Mouse (Mus musculus) forebrain, embryonic 16.5 days (tissue): Measurements from ENCODE around the gene Gapdh. TPM values are rescaled to one million over a fixed set of nuclear protein-coding genes. Genes with fewer than 3 reads are reported as not detected.

Experiments
- ATAC-seq: fragments of 200-750 bp; cut with Nextera tagmentation; 2 replicates; pipeline ENCODE4 v1.8.0; 2017; ENCODE audit warnings: mild to moderate bottlenecking, moderate library complexity
- H3K27ac ChIP-seq: fragments of 300-500 bp; sonication (generic); 2 replicates; pipeline ENCODE4 v1.5.1; 2014; ENCODE audit warnings: low read length, control low read depth
- H3K27me3 ChIP-seq: fragments of 300-500 bp; sonication (generic); replicated peaks from 2 replicates; pipeline ENCODE4 v1.6.1; 2014; ENCODE audit warnings: low read length; ENCODE audit not compliant: control insufficient read depth, insufficient read depth
- H3K36me3 ChIP-seq: fragments of 300-500 bp; sonication (generic); 2 replicates; pipeline ENCODE4 v1.6.1; 2014; ENCODE audit not compliant: control insufficient read depth, insufficient read depth
- H3K4me1 ChIP-seq: fragments of 300-500 bp; sonication (generic); replicated peaks from 2 replicates; pipeline ENCODE4 v1.6.1; 2014; ENCODE audit warnings: low read length; ENCODE audit not compliant: control insufficient read depth, insufficient read depth
- H3K4me2 ChIP-seq: fragments of 300-500 bp; sonication (generic); 2 replicates; pipeline ENCODE4 v1.6.1; 2014; ENCODE audit warnings: mild to moderate bottlenecking, low read length, control low read depth
- H3K4me3 ChIP-seq: fragments of 300-500 bp; sonication (generic); replicated peaks from 2 replicates; pipeline ENCODE4 v1.5.1; 2014; ENCODE audit warnings: mild to moderate bottlenecking, low read length, control low read depth
- H3K9ac ChIP-seq: fragments of 300-500 bp; sonication (generic); replicated peaks from 2 replicates; pipeline ENCODE4 v1.6.1; 2014; ENCODE audit warnings: low read depth, low read length, control low read depth
- H3K9me3 ChIP-seq: fragments of 300-500 bp; sonication (generic); 2 replicates; pipeline ENCODE4 v1.6.1; 2016; ENCODE audit warnings: low read length; ENCODE audit not compliant: control insufficient read depth
- WGBS: fragments of 180-500 bp; shearing (Covaris S2); extraction: QIAGEN DNeasy Blood & Tissue Kit; methylation state at CpG from one replicate; pipeline ENCODE4 v1.1.7; 2014; 5-methylcytosine and 5-hydroxymethylcytosine counted together
- polyA plus RNA-seq: library from polyadenylated mRNA; unstranded; fragments of >200 nt; fragmentation: Nextera tagmentation; extraction: Ambion mirVana; gene quantifications from 2 replicates; pipeline ENCODE4 v1.2.1, GENCODE M21; 2015

Gene Gapdh
- polyA plus RNA-seq, 1 experiment from 2014 or later: 1,346 TPM

- Histone ChIP-seq H3K9ac (no peak overlapping the region), H3K36me3 (peaks cover 79% of the 10 kb centered on the region), H3K27ac (no peak overlapping the region), H3K4me3 (no peak overlapping the region), H3K27me3 (no peaks in the 10 kb centered on the region), H3K4me2 (no peak overlapping the region), H3K4me1 (no peaks in the 10 kb centered on the region), H3K9me3 (no peaks in the 10 kb centered on the region)
- WGBS: 96% methylated on average over 7 of the region's 7 CpGs
- no peak for ATAC-seq
Measured at GRCm38 (mm10) chr6:125173256-125173655, 7.0 kb upstream of the Gapdh start.

DNA sequence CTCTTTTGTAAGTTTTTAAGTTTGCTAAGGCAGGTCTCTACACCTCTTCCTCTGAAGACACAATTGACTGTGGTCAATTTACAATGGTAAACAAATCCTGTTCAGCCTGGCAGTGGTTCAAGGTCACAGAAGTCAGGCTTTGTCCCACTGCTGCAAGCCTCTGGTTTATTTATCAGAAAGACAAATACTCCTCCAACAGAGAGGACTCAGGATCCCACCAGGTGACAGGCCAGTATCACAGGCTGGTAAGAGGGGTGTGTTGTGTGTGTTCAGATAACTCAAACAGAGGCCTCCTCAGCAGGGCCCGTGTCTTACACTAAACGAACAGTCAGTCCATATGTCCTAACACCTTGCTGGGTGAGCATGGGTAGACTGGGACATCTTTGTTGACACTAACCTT, 6.2 kb upstream of the Gapdh start:
- ATAC-seq: no peak
- Histone ChIP-seq H3K27me3 (no peaks in the 10 kb centered on the region), H3K36me3 (peaks cover 71% of the 10 kb centered on the region), H3K9ac (no peak overlapping the region), H3K4me1 (peaks cover under 1% of the 10 kb centered on the region), H3K4me2 (no peak overlapping the region), H3K4me3 (no peak overlapping the region), H3K9me3 (no peaks in the 10 kb centered on the region), H3K27ac (no peak overlapping the region)
- 98% methylated on average over 2 of the region's 2 CpGs for WGBS

DNA sequence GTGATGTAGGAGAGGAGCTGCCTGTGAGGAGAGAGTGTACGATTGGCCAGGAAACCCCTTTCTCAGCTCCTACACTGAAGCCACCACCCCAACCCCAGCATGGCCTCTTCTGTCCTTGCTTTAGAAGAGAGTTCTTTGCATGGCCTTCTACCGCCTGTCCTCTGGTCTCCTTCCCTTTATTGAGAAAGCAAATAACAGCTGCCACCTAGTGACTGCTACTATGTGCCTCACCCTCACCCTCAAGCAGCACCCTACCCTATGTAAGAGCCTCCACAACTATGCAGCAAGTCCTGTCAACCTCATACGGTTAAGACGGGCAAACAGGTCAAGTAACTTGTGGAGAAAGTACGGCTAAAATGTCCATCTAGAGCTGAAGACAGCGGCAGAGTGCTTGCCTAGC, 3.9 kb upstream of the Gapdh start:
- Histone ChIP-seq H3K4me3 (no peak overlapping the region), H3K36me3 (peaks cover 54% of the 10 kb centered on the region), H3K4me1 (peaks cover 13% of the 10 kb centered on the region), H3K27me3 (no peaks in the 10 kb centered on the region), H3K9ac (no peak overlapping the region), H3K9me3 (no peaks in the 10 kb centered on the region), H3K4me2 (no peak overlapping the region), H3K27ac (no peak overlapping the region)
- ATAC-seq: no peak
- 89% methylated on average over 6 of the region's 6 CpGs for WGBS

DNA sequence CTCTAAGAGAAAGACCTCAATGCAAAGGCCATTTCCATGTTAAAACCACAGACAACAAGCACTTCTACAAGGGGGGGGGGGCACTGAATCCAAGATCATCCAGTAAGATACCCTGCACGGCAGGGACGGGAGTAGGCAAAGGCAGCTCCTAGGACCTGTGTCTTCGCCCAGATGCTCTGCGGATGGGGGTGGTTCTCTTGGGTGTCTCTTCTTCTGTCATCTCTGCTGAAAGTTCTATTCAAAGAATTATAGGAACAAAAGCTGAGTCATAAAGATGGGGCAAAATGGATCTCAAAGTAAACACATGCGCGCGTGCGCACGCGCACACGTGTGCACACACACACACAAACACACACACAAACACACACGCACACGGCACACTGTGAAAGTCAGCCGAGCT, 1.8 kb upstream of the Gapdh start:
- Histone ChIP-seq H3K27me3 (no peaks in the 10 kb centered on the region), H3K4me3 (no peak overlapping the region), H3K9ac (no peak overlapping the region), H3K9me3 (no peaks in the 10 kb centered on the region), H3K4me2 (no peak overlapping the region), H3K27ac (no peak overlapping the region), H3K36me3 (peaks cover 38% of the 10 kb centered on the region), H3K4me1 (peaks cover 26% of the 10 kb centered on the region)
- ATAC-seq: no peak
- WGBS: 91% methylated on average over 14 of the region's 14 CpGs

DNA sequence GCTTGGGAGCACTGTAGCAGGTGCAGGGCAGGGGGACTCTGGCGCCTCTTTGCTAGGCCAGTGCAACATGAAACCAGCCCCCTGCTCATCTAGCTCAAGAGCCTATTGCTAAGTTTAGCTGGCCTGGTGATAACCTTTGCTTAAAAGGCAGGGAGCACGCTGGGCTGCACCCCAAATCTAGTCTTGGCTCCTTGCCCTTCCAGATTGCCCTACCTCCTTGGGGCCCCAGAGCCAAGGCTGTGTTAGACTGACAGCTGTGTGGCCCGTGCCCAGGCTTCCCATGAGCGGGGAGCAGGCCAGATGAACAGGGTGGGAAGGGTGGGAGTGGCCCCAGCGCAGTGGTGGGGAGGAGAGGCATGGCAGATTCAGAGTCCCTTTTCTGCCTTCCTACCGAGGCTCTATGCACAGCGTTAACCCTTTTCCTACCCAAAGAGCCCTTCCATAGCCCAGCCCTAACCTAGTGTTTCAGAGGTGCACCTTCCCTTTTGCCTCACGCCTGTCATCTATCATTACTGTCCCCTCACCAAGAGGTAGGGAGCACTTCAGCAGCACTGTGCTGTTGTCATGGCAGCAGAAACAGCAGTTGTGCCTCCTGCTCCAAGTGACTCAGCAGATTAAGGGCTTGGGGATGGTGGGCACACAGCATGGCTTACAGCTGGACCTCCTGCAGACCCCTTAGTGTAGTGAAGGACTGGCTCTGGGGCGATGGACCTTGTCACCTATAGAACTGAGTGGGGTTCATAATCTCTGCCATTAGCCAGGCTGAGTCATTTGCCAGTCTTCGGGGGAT, 789 bp upstream of the Gapdh start:
- H3K4me3 ChIP-seq: no peak overlapping the region; the same call in 1 of the 2 replicates
- WGBS: 12% methylated on average over 10 of the region's 10 CpGs
- H3K36me3 ChIP-seq: peaks cover 29% of the 10 kb centered on the region
- H3K9me3 ChIP-seq: no peaks in the 10 kb centered on the region
- H3K4me2 ChIP-seq: peak overlapping the region; percentile 96
- H3K27me3 ChIP-seq: no peaks in the 10 kb centered on the region
- peaks cover 26% of the 10 kb centered on the region for H3K4me1 ChIP-seq
- H3K27ac ChIP-seq: peak overlapping the region; percentile 91
- peak overlapping the region; percentile 96 for H3K9ac ChIP-seq
- ATAC-seq: 0 out of 2 replicates have a peak, but pooled peaks have one; percentile 7

- Histone ChIP-seq H3K27ac (peak overlapping the region; percentile 91), H3K4me2 (peak overlapping the region; percentile 96), H3K9me3 (no peaks in the 10 kb centered on the region), H3K9ac (peak overlapping the region; percentile 96), H3K36me3 (peaks cover 22% of the 10 kb centered on the region), H3K4me1 (peaks cover 33% of the 10 kb centered on the region), H3K27me3 (no peaks in the 10 kb centered on the region), H3K4me3 (peak overlapping the region; percentile 93)
- 0% methylated on average over 35 of the region's 36 CpGs for WGBS
- ATAC-seq: peak; percentile 93
Measured at GRCm38 (mm10) chr6:125165328-125165891, 857 bp downstream of the Gapdh start.

- WGBS: under 1% methylated on average over 39 of the region's 39 CpGs
- Histone ChIP-seq H3K4me1 (peaks cover 33% of the 10 kb centered on the region), H3K4me3 (peak overlapping the region; percentile 93), H3K27me3 (no peaks in the 10 kb centered on the region), H3K4me2 (peak overlapping the region; percentile 96), H3K36me3 (peaks cover 23% of the 10 kb centered on the region), H3K27ac (peak overlapping the region; percentile 91), H3K9ac (peak overlapping the region; percentile 96), H3K9me3 (no peaks in the 10 kb centered on the region)
- peak; percentile 17 for ATAC-seq
Measured at GRCm38 (mm10) chr6:125164672-125165327, 1.5 kb downstream of the Gapdh start.

GRCm38 (mm10) chr6:125163801-125164657, 2.2 kb downstream of the Gapdh start:
- peak overlapping the region; percentile 96 for H3K4me2 ChIP-seq
- H3K4me1 ChIP-seq: peaks cover 33% of the 10 kb centered on the region
- no peaks in the 10 kb centered on the region for H3K9me3 ChIP-seq
- H3K4me3 ChIP-seq: peak overlapping the region; percentile 93
- H3K27ac ChIP-seq: peak overlapping the region; percentile 91
- H3K27me3 ChIP-seq: no peaks in the 10 kb centered on the region
- ATAC-seq: no peak
- H3K36me3 ChIP-seq: peaks cover 19% of the 10 kb centered on the region
- WGBS: 3% methylated on average over 20 of the region's 20 CpGs
- peak overlapping the region; percentile 96 for H3K9ac ChIP-seq
